Mouse (Mus musculus): ENCODE results near the gene Ephb4.
A peak's percentile ranks its signal among the peaks of the same experiment; 100 is the strongest.

Gene Ephb4

DNA sequence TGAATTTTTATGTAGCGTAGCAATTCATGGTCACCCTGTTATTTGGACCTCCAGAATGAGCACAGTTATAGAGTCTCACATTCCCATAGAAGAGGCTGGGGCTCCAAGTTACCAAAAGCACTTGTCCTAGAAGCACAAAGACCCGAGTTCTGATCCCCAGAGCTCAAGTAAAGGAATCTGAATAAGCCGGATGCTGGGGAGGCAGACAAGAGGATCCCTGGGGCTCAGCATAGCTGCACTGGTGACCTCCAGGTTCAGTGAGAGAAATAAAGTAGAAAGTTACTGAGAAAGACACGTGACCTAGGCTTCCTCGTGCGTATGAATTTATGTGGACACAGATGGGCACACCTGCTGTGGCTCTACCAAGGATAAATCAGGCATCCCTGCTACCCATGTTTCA lies 14.8 kb upstream of the Ephb4 start:
- DNase-seq (ENCODE audit: low spot score), result no peak

- DNase-seq (ENCODE audit: low spot score), result no peak
These were observed 12.7 kb upstream of the Ephb4 start for GRCm38 (mm10) chr5:137337190-137337589.

- DNase-seq (ENCODE audit: low spot score), result peak; percentile 66
These were observed 11.7 kb upstream of the Ephb4 start for GRCm38 (mm10) chr5:137338256-137338655.

DNA sequence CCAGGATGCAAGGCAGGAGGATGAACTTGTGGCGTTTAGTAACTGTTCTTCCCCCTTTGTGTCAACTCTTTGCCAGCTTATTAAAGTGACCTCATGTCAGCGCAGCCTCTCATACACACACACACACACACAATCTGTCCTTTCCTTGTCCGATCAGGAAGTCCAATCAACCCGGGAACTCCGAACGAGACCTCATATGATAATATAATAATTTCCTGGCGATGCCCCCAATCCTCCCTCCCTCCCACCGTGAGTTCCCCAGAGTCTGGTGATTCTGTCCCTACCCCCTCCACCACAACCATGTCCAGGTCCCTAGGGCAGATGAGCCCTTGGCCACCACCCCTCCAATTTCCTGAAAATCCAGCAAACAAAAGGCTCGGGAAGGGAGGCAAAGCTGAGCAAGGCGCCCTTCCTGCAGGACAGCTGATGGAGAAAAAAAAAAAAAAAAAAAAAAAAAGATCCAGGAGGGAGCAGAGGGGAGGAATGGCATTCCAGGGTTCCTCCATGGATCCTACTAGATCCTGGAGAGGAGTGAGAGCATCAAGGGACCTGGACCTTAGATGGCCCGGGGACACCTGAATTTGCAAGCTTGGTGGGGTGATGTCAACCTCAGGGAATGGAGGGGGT lies 11.1 kb upstream of the Ephb4 start:
- no peak for DNase-seq (ENCODE audit: low spot score)

DNA sequence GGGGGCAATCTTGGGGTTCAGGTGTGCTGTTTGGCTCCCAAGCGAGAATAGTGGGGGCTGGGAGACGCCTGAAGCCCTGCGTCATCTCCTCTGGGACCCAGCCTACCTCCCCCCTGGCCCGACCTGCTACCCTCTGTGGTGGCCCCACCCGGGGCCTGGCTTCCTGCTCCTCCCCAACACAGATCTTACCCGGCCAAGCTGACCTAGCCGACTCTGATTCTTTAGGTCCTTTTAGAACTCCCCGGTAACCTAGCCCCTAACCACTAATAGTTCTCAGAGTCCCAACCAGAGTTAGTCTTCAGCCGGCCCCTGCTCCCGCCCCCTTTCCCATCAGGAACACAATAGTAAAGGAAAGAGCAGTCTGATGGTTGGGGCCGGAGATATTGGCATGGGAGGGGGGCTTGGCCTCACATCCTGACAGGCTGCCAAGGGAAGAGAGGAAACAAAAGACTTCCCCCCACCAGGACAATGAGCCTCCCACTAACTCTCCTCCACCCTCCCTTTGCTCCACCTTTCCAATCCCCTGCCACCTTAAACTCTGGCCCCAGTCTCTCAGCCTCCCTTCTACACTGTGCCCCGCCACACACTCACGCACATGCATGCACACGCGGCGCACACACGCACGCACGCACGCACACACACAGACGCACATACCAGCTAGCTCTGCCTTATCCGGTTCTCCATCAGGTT lies 10.5 kb upstream of the Ephb4 start:
- no peak for DNase-seq (ENCODE audit: low spot score)

DNA sequence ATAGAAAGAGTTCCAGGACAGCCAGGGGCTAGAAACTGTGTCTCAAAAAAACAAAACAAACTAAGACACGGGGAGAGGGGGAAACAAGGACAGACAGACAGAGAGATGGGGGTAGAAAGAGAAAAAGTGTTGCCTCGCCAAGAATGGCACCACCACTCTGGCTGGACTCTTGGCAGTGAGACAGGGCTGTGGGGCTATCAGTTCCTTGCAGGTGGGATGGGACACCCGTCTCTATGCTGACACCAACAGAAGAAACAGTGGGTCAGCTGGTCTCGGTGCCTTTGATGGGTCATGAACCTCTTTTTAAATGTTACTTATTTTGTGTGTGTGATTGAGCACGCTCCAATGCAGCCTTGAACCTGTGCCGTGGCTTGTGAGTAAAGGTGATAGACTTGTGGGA lies 9.7 kb upstream of the Ephb4 start:
- DNase-seq (ENCODE audit: low spot score), result no peak

DNA sequence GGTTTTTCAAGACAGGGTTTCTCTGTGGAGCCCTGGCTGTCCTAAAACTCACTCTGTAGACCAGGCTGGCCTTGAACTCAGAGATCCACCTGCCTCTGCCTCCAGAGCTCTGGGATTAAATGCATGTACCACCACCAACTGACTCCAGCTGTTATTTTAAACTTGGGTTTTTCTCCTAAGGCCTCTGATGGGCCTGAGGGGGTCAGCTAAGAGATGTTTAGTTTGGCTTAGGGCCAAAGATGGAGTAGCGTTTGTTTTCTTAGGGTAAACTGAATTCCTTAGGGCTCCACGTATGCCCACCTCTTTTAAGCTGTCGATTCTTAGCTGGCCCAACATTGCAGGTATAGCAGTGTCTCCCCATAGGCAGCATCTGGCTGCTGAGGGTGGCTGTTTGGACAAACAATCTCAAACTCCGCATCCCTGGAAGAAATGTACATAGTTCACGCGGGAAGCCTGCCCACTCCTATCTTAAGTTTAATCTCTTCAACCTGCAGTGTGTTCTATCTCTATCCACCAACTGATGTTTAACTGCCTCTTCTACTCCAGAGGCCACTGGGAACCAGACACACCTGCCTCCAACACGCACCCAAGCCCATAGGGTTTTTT lies 7.4 kb upstream of the Ephb4 start:
- no peak for DNase-seq (ENCODE audit: low spot score)

- no peak for DNase-seq (ENCODE audit: low spot score)
These were observed 6.5 kb upstream of the Ephb4 start for GRCm38 (mm10) chr5:137343412-137343811.

DNA sequence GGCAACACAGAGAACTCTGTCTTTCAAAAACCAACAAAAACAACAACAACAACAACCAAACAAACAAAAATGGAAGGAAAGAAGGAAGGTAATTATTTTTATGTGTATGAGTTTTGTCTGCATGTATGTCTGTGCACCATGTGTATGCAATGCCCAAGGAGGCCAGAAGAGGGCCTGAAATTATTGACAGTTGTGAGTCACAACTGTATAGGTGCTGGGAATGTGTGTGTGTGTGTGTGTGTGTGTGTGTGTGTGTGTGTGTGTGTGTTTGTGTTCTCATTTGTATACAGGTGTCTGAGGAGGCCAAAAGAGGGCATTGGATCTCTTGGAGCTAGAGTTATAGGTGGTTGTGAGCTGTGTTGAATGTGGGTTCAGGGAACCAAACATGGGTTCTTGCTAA lies 6.0 kb upstream of the Ephb4 start:
- DNase-seq (ENCODE audit: low spot score), result no peak

DNA sequence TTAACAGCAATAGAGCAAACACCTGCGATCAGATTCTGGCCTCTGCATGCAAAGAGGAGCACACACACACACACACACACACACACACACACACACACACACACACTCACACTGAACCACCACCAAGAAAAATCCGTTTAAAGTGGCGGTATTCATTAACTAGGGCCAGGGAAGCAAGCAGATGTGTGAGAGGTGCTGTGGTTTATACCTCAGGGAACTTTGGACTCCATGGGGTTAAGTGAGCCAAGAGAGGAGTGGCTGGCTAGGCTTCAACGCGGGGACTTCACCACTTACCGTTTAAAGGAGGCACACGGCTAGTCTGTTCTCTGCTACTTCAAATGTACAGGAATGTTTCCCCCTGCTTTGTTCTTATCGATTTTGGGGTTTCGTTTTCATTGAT lies 4.1 kb upstream of the Ephb4 start:
- DNase-seq (ENCODE audit: low spot score), result no peak

DNA sequence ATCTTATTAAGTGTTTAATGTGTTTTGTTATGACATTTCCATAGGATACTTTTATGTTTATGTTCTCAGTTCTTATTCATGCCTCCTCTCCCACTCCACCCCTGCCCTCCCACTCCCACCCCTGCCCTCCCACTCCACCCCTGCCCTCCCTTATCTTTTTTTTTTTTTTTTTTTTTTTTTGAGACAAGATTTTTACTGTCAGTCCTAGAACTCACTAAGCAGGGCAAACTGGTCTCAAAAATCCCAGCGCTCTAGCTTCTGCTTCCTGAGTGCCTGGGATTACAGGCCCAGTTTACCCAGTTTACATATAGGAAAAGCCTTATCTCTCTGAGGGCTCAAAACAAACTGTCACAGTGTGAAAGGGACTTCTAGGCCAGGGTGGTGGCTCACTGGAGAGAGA lies 3.5 kb upstream of the Ephb4 start:
- no peak for DNase-seq (ENCODE audit: low spot score)

DNA sequence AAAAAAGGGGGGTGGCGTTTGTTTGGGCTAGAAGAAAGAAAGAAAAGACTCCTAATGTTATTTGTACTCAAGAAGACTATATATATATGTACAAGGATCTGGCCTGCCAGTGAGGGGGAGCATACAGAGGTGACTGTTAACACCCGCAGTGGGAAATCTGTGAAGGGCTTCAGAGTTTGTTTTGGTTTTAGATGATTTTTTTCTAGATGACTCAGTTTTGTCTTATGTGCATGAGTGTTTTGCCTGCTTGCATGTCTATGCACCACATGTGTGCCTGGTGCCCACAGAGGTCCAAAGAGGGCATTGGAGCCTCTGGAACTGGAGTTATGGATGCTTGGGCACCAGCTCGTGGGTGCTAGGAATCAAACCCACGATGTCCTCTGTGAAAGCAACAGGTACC lies 2.9 kb upstream of the Ephb4 start:
- DNase-seq (ENCODE audit: low spot score), result no peak

DNA sequence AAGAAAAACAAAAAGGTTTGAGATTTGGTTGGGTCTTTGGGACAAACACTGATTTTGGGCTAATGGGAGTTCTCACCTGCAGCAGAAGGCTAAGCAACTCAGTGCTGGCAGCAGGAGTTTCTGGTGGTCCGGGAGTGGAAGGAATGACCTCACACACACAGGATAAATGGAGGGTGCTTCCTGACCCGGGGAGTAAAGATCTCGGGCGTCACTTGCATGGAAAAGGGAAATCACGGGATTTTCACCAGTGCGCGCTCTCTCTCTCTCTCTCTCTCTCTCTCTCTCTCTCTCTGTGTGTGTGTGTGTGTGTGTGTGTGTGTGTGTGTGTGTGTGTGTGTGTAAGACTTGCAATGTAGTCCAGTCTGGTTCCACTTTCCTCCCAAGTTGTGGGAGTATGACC lies 2.1 kb upstream of the Ephb4 start:
- DNase-seq (ENCODE audit: low spot score), result no peak

DNA sequence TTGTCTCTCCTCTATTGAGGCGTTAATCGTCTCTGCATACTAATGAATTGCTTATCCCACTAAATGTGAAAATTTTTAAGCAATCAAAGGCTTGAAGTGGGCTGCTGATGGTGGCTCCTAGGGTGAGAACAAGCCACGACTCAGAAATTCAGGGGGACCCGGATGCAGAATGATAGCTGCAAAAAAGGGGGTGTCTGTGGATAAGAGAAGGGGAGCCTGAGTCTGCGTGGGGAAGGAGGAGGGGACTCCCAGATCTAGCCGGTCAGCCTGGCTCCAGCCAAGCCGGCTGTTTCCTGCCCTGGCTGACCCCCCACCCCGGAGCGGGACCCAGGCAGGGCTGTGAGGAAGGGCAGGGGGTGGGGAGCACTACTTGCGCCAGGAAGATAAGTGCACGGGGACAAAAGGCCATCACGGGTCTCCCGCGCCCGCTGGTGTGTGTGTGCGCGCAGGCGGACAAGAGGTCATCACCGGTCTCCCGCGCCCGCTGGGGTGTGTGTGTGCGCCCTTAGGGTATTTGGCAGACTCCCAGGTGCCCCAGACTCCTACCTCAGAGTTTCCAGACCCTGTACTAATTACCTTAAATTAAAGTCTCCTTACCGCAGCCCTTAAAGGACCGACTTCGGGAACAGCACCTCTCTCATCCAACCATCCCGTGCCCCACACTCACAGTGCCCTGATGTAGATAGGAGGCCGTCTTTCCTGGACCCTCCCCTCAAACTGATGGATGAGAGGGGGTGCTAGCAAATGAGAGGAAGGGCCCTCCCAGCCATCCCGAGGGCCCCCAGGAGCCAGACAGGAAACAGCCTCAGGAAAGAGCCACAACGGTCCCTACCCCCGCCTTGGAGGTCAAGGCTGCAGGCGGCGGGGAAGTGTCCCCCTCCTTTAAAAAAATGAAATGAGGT lies 1.2 kb upstream of the Ephb4 start:
- no peak for DNase-seq (ENCODE audit: low spot score)

- no peak for DNase-seq (ENCODE audit: low spot score)
These were observed 522 bp downstream of the Ephb4 start for GRCm38 (mm10) chr5:137350205-137351057.

GRCm38 (mm10) chr5:137351058-137351380 lies 1.1 kb downstream of the Ephb4 start:
- no peak for DNase-seq (ENCODE audit: low spot score)

DNA sequence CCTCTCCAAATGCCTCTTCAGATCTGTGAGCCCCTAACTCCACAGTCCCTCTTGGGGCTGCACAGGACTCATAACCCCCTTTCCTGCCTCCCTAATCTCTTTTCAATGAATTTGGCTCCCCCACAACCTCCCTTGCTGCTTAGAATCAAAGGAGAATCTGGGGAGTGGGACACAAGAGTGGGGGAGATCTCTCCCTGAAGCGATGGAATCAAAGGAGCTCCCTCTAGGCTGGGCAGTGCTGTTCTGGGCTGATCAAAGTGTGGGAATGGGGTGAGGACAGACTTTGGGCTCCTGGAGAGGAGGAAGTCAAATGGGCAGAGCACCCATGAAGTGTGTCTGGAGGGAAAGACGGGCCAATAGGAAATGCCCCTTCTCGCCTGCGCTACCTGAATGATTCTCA lies 1.5 kb downstream of the Ephb4 start:
- no peak for DNase-seq (ENCODE audit: low spot score)

GRCm38 (mm10) chr5:137352011-137352975 lies 2.4 kb downstream of the Ephb4 start:
- DNase-seq (ENCODE audit: low spot score), result no peak

- no peak for DNase-seq (ENCODE audit: low spot score)
These were observed 4.2 kb downstream of the Ephb4 start for GRCm38 (mm10) chr5:137354091-137354490.

GRCm38 (mm10) chr5:137358382-137358781 lies 8.5 kb downstream of the Ephb4 start:
- DNase-seq (ENCODE audit: low spot score), result no peak

DNA sequence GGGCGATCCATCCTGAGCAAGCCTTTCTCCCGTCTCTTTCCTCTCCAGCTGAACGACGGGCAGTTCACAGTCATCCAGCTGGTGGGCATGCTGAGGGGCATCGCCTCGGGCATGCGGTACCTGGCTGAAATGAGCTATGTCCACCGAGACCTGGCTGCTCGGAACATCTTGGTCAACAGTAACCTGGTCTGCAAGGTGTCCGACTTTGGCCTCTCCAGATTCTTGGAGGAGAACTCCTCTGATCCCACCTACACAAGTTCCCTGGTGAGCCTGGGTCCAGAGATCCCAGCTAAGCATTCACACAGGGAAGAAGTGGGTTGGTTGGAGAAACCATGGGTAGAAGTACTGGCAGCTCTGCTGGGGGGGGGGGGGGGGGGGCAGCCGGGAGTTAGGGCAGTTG lies 19.8 kb downstream of the Ephb4 start:
- DNase-seq (ENCODE audit: low spot score), result no peak
